14 mouse cellular contexts compared by ENCODE assay signal in genomic region chr4:124198832-124199231, GRCm38 (mm10).
"Had no signal": no experiment of that assay in that cellular context is flagged by ENCODE, and none has a peak within 500 bp of the region (broad histone marks: within the 10 kb centered on the region; RNA-seq: fewer than 3 reads in every experiment).

No protein-coding gene starts in this region.

- DNase-seq: kidney, adult 18-20 months; kidney, postnatal 10 days; kidney, postnatal 4 days; lung, adult 2 months; lung, postnatal 36 days; right cerebral cortex, postnatal 25 days; thymus, adult 18-20 months; thymus, postnatal 14 days had no signal

- ATAC-seq: intestine, embryonic 15.5 days; lung, postnatal 0 days had no signal

- H3K27ac ChIP-seq: intestine, embryonic 15.5 days; limb, embryonic 10.5 days; liver, embryonic 15.5 days; midbrain, embryonic 13.5 days; stomach, postnatal 0 days had no signal

- H3K4me3 ChIP-seq: intestine, embryonic 15.5 days; limb, embryonic 10.5 days; liver, embryonic 15.5 days; midbrain, embryonic 13.5 days had no signal
